Mouse (Mus musculus) heart, postnatal 0 days (tissue): ENCODE results near the gene Vmn2r88. TPM values are rescaled to one million over a fixed set of nuclear protein-coding genes. Genes with fewer than 3 reads are reported as not detected.
"Not testable (repeated sequence)": the region's sequence is repeated elsewhere in the genome, so short reads cannot be mapped to it uniquely, and the experiment has no call there.

Source experiments
- ATAC-seq: fragments of 200-750 bp; cut with Nextera tagmentation; 2 replicates; pipeline ENCODE4 v1.8.0; 2017; ENCODE audit warnings: low read depth, moderate number of reproducible peaks, moderate library complexity; ENCODE audit not compliant: insufficient read depth
- DNase-seq: peaks from one replicate; pipeline ENCODE4 v3.0.0-alpha.2; 2016; ENCODE audit warnings: low spot score
- H3K27ac ChIP-seq: fragments of 300-500 bp; sonication (generic); 2 replicates; pipeline ENCODE4 v1.5.1; 2014; ENCODE audit warnings: low read depth, mild to moderate bottlenecking
- H3K27me3 ChIP-seq: fragments of 300-500 bp; sonication (generic); 2 replicates; pipeline ENCODE4 v1.6.1; 2014; ENCODE audit warnings: low read length, mixed read lengths; ENCODE audit not compliant: control insufficient read depth, insufficient read depth
- H3K36me3 ChIP-seq: fragments of 300-500 bp; sonication (generic); replicated peaks from 2 replicates; pipeline ENCODE4 v1.6.1; 2014; ENCODE audit warnings: low read length, mixed read lengths; ENCODE audit not compliant: control insufficient read depth, insufficient read depth
- H3K4me1 ChIP-seq: fragments of 300-500 bp; sonication (generic); 2 replicates; pipeline ENCODE4 v1.6.1; 2014; ENCODE audit warnings: antibody characterized with exemption; ENCODE audit not compliant: control insufficient read depth, insufficient read depth
- H3K4me2 ChIP-seq: fragments of 300-500 bp; sonication (generic); 2 replicates; pipeline ENCODE4 v1.6.1; 2014; ENCODE audit warnings: low read depth, mild to moderate bottlenecking, low read length, moderate library complexity
- H3K4me3 ChIP-seq: fragments of 300-500 bp; sonication (generic); 2 replicates; pipeline ENCODE4 v1.5.1; 2014; ENCODE audit warnings: low read depth, low read length
- H3K9ac ChIP-seq: fragments of 300-500 bp; sonication (generic); replicated peaks from 2 replicates; pipeline ENCODE4 v1.6.1; 2014; ENCODE audit warnings: low read depth, low read length, mixed read lengths
- H3K9me3 ChIP-seq: fragments of 300-500 bp; sonication (generic); replicated peaks from 2 replicates; pipeline ENCODE4 v1.6.1; 2016; ENCODE audit warnings: low read length; ENCODE audit not compliant: control insufficient read depth
- CTCF ChIP-seq: IDR thresholded peaks from 2 replicates; pipeline ENCODE4 v1.5.1; 2016; ENCODE audit warnings: antibody characterized with exemption, control low read depth, low read depth
- EP300 ChIP-seq: IDR thresholded peaks from 2 replicates; pipeline ENCODE4 v1.6.1; 2016; ENCODE audit warnings: antibody characterized with exemption, low read depth
- WGBS: fragments of 180-500 bp; shearing (Covaris S2); extraction: QIAGEN DNeasy Blood & Tissue Kit; methylation state at CpG from one replicate; pipeline ENCODE4 v1.1.7; 2014; 5-methylcytosine and 5-hydroxymethylcytosine counted together
- polyA plus RNA-seq: library from polyadenylated mRNA; unstranded; fragments of >200 nt; fragmentation: Nextera tagmentation; extraction: Ambion mirVana; gene quantifications from 2 replicates; pipeline ENCODE4 v1.2.1, GENCODE M21; 2015
- total RNA-seq: library from RNA; depleted of rRNA; stranded (reverse); fragments of >200 nt; gene quantifications from 2 replicates; pipeline ENCODE4 v1.2.3, GENCODE M21; 2014; ENCODE audit warnings: low replicate concordance

Vmn2r88 gene
- total and polyA plus RNA-seq, 2 experiments from 2014 or later = not detected

DNA sequence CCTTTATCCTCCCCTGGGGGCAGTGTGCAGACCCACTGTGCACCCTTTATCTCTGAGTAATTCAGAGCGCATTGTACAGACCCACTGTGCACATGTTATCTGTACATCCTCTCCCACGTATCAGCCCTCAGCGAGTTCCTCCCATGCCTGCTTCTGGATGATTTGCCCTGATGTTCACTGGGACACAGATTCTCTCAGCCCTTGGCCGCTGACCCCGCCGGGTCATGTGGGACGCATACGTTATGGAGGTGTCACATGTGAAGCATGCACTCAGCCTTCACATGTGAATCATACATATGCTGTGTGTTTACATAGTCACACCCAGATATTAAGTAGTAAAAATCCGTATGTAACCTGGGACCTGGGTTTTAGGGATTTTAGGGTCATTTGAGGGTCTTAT lies 22.4 kb upstream of the Vmn2r88 start:
- H3K36me3 ChIP-seq = no peaks in the 10 kb centered on the region
- H3K27ac ChIP-seq = no peak overlapping the region
- no peak for ATAC-seq

DNA sequence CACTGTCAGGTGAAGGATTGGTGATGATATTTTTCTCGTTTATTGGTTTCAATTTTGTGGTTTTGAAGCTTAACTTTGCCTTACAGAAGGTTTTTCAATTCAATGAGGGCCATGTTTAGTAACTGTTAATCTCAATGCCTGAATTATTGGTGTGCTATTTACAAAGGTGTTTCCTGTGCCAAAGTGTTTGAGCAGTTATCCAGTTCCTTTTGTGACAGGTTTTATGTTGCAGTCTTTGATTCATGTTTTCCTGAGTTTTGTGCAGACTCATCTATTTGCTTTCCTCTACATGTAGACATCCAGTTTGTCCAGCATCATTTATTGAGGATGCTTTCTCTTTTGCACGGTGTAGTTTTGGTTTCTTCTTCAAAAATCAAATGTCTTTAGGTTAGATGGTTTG lies 13.3 kb downstream of the Vmn2r88 start:
- ATAC-seq (no peak), DNase-seq (no peak)
- Histone ChIP-seq H3K9me3 (no peaks in the 10 kb centered on the region), H3K4me2 (no peak overlapping the region), H3K27ac (no peak overlapping the region), H3K4me1 (no peaks in the 10 kb centered on the region), H3K9ac (no peak overlapping the region), H3K4me3 (no peak overlapping the region), H3K27me3 (no peaks in the 10 kb centered on the region), H3K36me3 (no peaks in the 10 kb centered on the region)
- TF ChIP-seq EP300 = no peak
- TF ChIP-seq CTCF = no peak
- 45% methylated on average over 2 of the region's 2 CpGs for WGBS

More for the DNA sequence above, 22.4 kb upstream of the Vmn2r88 start:
- H3K4me2 ChIP-seq = no peak overlapping the region
- WGBS = 93% methylated on average over 9 of the region's 9 CpGs
- no peaks in the 10 kb centered on the region for H3K27me3 ChIP-seq
- peaks cover 12% of the 10 kb centered on the region for H3K9me3 ChIP-seq
- no peak overlapping the region for H3K4me3 ChIP-seq
- no peak for DNase-seq
- no peak overlapping the region for H3K9ac ChIP-seq
- no peaks in the 10 kb centered on the region for H3K4me1 ChIP-seq
- no peak for TF ChIP-seq CTCF

- not testable (repeated sequence) for H3K9ac ChIP-seq, H3K27me3 ChIP-seq, ATAC-seq
Measured at GRCm38 (mm10) chr14:51430138-51430537, 19.5 kb downstream of the Vmn2r88 start.

DNA sequence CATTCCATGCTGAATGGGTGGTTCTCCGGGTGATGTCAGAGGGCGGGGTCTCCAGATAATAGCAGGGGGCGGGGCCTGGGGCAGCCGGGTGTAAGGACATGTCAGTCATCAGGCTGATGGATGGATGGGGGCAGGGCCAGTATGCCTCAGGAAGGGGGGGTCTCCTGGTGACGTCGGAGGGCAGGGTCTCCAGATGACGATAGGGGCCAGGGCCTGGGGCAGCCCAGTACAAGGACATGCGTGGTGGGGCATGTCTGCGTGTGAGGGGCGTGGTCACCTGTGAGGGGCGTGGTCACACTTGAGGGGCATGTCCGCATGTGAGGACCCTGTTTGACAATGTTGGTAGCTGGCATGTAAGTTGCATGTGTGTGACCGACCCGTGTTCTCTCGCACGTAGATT lies 23.9 kb downstream of the Vmn2r88 start:
- no peak overlapping the region for H3K27ac ChIP-seq
- H3K36me3 ChIP-seq = no peaks in the 10 kb centered on the region
- H3K9me3 ChIP-seq = peaks cover 16% of the 10 kb centered on the region
- H3K4me1 ChIP-seq = no peaks in the 10 kb centered on the region
- WGBS = 91% methylated on average over 16 of the region's 16 CpGs
- ATAC-seq (no peak), DNase-seq (no peak)
- H3K4me2 ChIP-seq = no peak overlapping the region
- no peak overlapping the region for H3K4me3 ChIP-seq
- TF ChIP-seq EP300 = no peak
- no peak for TF ChIP-seq CTCF
- no peak overlapping the region for H3K9ac ChIP-seq
- H3K27me3 ChIP-seq = no peaks in the 10 kb centered on the region

More at GRCm38 (mm10) chr14:51430138-51430537, 19.5 kb downstream of the Vmn2r88 start:
- DNase-seq, H3K36me3 ChIP-seq, H3K4me3 ChIP-seq, H3K4me2 ChIP-seq, H3K27ac ChIP-seq, H3K4me1 ChIP-seq, H3K9me3 ChIP-seq: not testable (repeated sequence)

GRCm38 (mm10) chr14:51435020-51435419 lies 24.4 kb downstream of the Vmn2r88 start:
- 93% methylated on average over 26 of the region's 26 CpGs for WGBS
- Histone ChIP-seq H3K27ac (no peak overlapping the region), H3K4me3 (no peak overlapping the region)

DNA sequence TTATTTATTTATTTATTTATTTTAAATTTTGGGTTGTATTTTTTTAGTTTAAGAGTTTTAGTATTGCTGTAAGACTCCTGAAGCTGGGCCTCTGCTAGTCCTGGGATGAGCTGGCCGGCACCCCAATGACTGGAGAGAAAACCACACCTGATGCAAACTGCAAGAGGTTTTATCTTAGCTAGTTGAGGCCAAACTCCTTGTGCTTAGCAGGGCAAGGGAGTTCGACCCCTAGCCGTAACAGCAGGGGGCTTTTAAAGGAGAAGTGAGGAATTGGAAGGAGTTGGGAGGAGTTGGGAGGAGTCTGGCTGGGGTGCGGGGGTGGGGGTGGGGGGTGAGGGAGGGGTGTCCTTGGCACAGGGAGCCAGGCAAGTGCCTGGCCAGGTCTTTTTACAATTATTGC lies 28.3 kb downstream of the Vmn2r88 start:
- no peak overlapping the region for H3K9ac ChIP-seq
- no peaks in the 10 kb centered on the region for H3K27me3 ChIP-seq
- no peaks in the 10 kb centered on the region for H3K4me1 ChIP-seq
- no peak for DNase-seq
- ATAC-seq = no peak
- TF ChIP-seq EP300 (no peak), CTCF (no peak)
- WGBS = 85% methylated on average over 4 of the region's 4 CpGs
- no peak overlapping the region for H3K4me2 ChIP-seq
- H3K9me3 ChIP-seq = peaks cover 16% of the 10 kb centered on the region
- no peak overlapping the region for H3K4me3 ChIP-seq
- H3K36me3 ChIP-seq = no peaks in the 10 kb centered on the region
- H3K27ac ChIP-seq = no peak overlapping the region

More at GRCm38 (mm10) chr14:51435020-51435419, 24.4 kb downstream of the Vmn2r88 start:
- TF ChIP-seq EP300 (no peak), CTCF (no peak)
- Histone ChIP-seq H3K36me3 (no peaks in the 10 kb centered on the region), H3K4me2 (no peak overlapping the region), H3K4me1 (no peaks in the 10 kb centered on the region), H3K9me3 (peaks cover 16% of the 10 kb centered on the region), H3K9ac (no peak overlapping the region), H3K27me3 (no peaks in the 10 kb centered on the region)
- ATAC-seq = no peak
- no peak for DNase-seq

GRCm38 (mm10) chr14:51451557-51451956 lies 40.9 kb downstream of the Vmn2r88 start, which contains the start of gene Vmn2r89:
Gene Vmn2r89, plus strand, starts transcription at chr14:51451857.
- not testable (repeated sequence) for H3K27ac ChIP-seq, H3K9me3 ChIP-seq, H3K36me3 ChIP-seq, H3K4me2 ChIP-seq, H3K9ac ChIP-seq, ATAC-seq, H3K27me3 ChIP-seq, H3K4me3 ChIP-seq, DNase-seq, H3K4me1 ChIP-seq
- 70% methylated on average over 2 of the region's 2 CpGs for WGBS
